Mouse (Mus musculus): ENCODE measurements around the gene Nsfl1c.
"Not testable (repeated sequence)": the region's sequence is repeated elsewhere in the genome, so short reads cannot be mapped to it uniquely, and the experiment has no call there.

Gene Nsfl1c

DNA sequence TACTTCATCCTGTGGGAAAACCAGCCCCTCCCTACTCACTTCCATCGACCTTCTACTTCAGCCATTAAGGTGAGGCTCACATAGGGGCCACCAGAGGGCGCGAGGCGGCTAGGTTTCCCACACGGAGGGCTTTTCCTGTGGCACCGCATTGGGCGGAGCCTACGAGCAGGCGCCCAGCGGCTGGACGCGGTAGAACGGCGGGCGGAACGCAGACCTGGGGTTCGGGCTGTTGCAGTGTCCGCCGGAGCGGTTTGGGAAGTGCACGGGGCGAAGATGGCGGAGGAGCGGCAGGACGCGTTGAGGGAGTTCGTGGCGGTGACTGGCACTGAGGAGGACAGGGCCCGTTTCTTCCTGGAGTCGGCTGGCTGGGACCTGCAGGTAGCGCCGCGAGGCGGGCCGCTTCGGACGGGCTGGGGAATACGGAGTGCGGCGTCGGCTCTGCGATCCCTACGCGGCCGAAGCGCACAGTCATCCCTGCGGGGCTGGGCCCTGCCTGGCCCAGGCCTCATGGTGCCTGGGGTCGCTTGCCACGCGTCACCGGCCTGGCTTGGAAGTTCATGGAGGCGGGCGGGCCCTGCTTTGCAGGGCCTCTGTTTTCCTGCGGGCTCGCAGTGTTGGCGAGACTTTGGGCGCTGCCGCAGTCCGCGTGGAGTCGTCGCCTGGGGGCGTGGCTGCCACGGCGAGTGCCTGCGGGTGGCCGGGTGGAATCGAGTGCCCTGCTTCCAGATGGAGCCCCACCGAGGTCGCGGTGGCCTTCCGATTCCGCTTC lies at the start of gene Nsfl1c:
Nsfl1c (plus strand) TSS at position 148 of the 769 bp plus-strand sequence.
- peak; percentile 47 for DNase-seq (ENCODE audit: extremely low read depth, low read depth, low spot score)

DNA sequence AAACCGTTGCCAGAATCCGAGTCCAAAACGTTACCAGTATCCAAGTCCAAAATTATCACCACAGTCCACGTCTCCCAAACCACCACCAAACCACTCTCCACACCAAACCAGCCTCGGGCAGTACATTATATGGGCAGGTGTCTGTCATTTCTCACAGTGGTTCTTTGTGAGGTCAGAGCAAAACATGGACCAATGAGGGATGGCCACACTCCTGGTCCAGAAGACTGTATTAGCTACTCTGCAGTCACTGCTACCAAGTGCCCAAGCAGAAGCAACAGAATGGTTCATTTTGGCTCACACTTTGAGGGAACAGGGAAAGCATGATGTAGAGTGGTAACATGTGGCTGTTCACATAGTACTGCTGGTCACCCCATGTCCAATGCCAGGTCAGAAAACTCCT lies 17.9 kb upstream of the Nsfl1c start, which contains the start of gene 4921509C19Rik:
4921509C19Rik (minus strand) TSS at position 101 of the 400 bp plus-strand sequence.
- DNase-seq (ENCODE audit: extremely low read depth, low read depth, low spot score) = not testable (repeated sequence)

DNA sequence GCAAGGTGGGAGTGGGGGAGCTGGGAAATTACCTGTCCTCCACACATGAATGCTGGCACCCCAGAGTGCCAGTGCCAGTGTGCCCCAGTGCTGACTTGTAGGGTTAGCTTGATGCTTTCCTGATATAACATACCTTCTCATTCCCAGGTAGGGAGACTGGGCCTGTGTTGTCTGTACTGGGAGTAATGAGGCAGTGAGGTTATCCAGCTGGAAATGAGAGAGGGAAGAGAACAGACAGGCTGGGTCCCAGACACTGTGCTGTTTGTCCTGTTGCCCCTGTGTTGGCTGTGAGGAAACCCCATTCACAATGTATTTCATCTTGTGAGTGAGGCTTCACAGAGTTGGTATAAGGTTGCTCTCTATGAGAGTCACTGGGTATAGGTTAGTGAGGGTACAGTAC lies 7.5 kb upstream of the Nsfl1c start:
- no peak for DNase-seq (ENCODE audit: extremely low read depth, low read depth, low spot score)

DNA sequence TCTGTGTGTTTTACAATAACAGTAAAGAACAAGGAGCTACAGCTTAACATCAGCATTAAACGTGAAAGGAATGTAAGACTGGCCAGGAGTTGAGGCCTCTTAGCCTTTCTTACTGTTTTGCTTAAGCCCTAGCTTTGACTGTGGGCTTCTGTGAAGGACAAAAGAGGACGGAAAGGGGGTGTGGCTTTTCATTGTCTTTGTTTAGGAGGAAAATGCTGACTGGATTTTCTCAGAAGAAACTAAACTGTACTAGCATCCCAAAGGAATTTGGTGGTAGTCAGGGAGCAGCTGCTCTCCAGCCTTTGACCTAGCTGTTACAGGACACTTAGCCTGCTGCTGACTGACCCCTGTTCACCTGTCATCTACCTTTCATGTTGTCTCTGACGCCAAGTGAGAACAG lies 4.4 kb downstream of the Nsfl1c start:
- DNase-seq (ENCODE audit: extremely low read depth, low read depth, low spot score) = no peak

DNA sequence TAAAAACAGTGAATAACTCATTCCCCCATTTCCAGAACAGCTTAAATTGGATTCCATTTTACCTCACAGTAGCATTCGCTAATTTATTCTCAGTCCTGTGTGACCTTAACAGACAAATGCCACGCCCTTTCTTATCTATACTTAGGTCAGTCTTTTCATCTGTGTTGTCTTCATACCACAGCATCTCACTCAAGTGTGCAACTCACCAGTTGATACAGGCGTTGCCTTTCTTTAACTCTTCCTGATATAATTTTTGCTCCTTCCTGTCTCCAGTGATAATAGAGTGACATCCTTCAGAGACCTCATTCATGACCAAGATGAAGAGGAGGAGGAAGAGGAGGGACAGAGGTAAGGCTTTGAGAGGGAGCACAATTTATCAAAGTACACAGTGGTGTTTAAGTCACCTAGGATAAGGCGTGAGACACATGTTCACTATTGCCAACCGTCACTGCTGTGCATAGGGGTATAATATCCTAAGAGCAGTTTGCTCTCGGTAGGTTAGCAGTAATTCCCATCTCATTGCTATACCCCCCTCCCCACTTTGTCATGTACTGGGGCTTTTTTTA lies 6.5 kb downstream of the Nsfl1c start:
- no peak for DNase-seq (ENCODE audit: extremely low read depth, low read depth, low spot score)

DNA sequence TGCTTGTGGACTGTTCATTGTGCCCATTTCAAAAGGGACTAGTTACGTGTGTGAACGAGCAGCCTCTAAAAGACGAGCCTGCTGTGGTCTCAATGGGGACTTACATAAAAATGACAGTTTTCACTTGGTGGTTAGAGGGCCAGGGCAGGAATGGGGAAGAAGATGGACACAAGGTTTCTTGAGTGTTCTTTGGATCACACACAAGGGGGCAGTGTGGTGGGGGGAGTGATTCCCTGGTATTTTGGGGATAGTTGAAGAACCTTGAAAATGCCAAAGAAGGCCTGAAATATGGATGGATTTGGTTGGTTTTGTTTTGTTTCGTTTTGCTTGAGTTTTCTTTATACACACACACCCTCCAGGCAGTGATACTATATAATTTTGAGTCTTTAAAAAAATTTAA lies 10.2 kb downstream of the Nsfl1c start:
- DNase-seq (ENCODE audit: extremely low read depth, low read depth, low spot score) = no peak

DNA sequence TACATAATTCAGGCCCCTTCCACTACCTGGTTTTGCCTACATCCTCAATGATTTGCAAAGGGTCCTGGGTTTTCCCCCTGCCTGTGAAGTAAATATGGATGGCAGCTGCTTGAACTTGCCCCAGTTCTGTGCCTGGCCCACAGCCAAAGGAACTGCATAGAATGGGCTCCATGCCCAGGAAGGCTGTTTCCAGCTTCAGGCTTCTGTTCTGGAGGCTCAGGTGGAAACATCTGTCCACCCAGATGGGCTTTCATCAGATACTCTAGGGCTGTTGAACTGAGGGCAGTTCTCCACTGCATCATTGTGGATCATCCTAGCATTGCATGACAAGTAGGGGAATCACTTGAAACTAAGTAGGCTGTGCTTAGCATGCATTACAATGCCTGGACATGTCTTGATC lies 18.2 kb downstream of the Nsfl1c start:
- no peak for DNase-seq (ENCODE audit: extremely low read depth, low read depth, low spot score)

DNA sequence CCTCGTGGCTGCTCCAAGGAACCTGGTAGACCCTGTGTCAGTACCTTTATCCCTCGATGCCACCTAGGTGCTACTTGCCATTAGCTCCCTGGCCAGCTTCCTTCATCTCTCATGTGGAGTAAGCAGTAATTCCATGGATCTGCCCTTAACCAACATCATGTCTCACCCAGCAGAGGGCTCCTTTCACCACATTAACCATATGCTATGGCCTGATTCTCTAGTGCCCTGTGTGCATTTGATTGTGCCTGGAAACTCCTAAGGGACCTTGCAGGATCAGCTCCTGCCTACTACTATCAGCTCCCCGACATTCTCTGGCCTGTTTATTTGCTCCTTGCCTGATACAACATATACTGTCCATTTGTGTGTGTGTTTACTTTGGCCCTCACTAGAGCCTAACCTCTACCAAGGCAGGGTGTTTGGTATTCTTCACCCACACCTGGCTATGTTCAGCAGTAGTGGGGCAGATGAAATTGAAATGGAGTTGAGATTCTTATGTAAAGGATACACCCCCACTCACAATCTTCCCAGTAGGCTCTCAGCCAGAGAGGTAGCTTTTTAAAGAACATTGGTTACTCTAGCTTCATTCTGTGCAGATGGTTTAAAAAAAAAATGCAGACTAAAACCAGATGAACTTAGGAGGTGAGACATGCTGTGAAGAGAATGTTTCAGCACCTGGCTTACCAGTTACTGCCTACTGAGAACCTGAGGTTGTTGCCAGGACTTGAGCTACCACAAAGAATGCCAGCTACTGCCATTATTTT lies 19.7 kb downstream of the Nsfl1c start:
- no peak for DNase-seq (ENCODE audit: extremely low read depth, low read depth, low spot score)

DNA sequence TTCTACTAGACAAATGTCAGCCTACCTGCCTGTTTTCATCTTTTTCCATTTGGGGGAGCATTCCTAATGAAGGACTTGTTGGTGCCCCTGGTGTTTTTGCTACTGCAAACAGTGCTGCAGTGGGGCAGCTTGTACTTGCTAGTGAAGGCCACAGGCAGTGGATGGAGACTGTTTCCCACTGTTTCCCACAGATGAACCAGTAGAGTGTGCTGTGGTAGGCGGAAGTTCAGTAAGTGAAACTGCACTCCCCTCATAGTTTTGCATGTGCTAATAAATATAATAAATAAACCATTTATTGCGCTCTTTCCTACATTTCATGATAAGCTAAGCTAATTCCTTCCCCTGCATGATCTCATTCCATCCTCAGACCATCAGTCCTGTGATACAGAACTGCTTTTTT lies 25.0 kb downstream of the Nsfl1c start:
- no peak for DNase-seq (ENCODE audit: extremely low read depth, low read depth, low spot score)

DNA sequence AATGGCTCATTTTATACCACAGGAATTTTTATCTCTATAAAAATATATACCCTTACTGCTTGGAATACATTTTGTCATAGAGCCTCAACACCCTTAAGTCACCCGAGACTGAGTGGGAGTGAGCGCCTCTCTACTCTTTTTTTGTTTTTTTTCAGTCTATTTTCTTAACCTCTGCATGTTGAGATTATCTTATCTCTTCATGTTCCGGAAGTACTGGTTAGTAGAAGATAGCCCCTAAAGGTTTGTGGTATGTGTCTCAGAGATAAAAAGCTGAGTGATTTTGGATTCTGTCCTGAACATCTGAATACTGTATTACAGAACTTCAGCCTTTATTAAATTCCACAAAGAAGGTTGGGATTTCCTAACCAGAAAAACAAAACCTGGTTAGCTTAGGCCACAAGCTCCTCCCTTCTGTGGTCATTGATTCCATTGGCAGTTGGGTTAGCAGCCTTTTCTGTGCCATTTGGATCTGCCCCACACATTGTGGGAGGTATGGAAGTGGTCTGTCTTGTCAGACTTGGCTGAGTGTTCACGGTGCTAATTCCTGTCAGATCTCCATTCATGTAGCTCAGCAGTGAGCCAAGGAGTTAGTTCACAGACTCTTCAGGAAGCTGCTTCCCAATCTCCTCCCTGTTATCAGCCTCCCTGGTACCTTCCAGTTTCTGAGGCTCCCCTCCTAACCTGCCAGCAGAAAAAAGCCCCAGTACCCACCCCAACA lies 30.5 kb downstream of the Nsfl1c start:
- DNase-seq (ENCODE audit: extremely low read depth, low read depth, low spot score) = peak; percentile 61

DNA sequence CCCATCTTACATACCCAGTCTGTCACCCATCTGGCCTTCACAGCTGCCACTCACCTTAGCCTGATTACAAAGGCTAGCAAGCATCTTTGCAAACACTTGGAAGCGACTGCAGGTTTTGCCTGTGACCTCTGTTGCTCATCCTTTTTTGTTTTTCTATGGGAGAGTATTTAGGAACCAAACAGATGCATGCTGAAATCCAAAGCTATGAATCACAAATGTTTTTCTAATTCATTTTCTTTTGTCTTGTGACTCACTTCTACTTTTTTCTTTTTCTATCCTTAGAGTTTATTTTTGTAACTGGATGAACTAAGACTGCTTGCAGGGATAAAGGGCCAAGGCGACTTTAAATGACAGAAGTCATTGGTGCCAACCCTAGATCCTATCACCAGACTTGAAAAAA lies 31.5 kb downstream of the Nsfl1c start:
- DNase-seq (ENCODE audit: extremely low read depth, low read depth, low spot score) = no peak

DNA sequence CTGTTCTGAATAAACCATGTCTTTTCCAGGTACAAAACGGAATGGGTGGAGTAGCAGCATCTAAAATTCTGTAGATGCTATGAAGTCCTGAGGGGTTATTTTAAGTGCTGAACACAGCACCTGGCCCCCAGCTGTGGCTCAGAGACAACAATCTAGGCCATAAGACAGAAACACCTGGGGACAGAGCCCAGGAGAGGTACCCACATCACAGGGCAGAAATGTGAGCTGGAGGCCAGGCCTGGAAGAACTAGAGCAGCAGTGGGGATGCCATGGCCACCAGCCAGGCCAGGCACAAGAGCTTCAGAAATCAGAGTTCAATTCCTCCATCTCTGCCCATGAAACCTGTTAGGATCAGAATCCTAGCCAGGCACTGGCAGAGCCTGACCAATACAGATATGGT lies 34.1 kb downstream of the Nsfl1c start:
- no peak for DNase-seq (ENCODE audit: extremely low read depth, low read depth, low spot score)

DNA sequence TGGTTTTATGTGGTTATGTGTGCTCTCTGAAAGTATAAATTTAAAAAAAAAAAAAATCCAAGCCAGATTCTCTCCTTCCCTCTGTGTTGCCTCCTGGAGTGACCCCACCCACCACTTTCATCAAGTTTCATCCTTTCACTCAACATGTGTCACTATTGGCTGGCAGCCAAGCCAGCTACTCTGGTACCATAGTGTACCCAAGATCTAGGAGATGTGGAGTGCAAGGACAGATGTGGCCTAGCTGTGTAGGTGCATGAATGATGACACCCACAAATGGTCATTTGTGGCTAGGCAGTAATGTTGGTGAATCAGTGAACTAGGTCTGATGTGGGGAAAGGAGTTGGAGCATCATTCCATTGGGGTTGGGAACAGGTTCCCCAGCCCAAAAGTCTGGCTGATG lies 35.2 kb downstream of the Nsfl1c start:
- DNase-seq (ENCODE audit: extremely low read depth, low read depth, low spot score) = no peak

DNA sequence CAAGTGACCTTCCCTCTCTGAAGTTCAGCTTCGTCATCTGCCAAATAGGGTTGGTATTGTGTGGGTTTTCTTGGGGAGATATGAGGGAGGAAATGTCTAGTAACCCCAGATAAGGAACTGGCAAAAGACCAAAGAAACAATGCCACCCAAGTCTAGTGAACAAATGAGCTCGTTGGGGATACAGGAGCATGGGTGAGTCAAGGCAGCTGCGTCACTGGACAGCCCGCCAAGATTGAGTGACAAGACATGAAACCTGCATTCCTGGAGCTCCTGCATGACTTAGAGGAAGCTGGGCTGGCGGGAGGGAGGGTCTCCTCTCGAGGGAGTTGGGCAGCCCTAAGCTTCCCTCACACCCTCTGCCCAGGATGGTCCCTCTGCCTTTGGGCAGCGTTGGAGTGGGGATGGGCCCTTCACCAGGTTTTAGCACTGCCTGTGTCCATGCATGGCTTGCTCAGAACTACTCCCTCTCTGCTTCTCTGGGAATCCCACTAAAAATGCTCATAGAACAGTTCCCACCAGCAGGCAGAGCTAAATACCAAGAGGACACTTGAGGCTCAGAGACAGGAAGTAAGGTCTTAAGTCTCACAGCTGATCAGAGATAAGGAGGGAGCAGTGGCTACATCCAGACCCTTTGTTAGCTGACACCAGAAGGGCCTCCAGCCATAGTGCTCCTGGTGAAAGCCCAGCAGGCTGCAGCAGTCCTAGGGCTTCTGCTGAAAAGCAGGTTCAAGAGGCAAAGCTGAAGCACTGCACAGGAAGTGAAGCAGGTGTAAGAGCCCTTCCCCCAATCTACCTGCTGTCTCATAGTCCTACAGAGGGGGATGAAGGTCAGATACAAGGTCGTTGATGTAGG lies 36.6 kb downstream of the Nsfl1c start:
- DNase-seq (ENCODE audit: extremely low read depth, low read depth, low spot score) = no peak

DNA sequence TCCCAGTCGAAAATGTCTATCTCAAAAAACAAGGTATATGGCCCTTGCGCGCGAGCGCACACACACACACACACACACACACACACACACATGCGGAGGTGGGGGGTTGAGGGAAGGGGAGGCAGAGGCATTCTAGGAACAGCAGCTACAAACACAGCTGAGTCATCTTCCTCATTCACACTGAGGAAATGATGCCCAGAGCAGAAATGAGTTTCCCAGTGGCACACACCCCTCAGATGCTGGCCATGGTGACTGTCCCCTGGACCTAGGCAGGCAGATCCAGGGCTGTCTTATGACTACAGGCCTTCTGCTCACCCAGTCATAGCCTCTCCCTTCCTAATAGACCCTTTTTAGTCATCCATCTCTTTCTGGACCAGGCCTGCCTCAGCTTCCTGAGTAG lies 39.6 kb downstream of the Nsfl1c start:
- DNase-seq (ENCODE audit: extremely low read depth, low read depth, low spot score) = no peak

DNA sequence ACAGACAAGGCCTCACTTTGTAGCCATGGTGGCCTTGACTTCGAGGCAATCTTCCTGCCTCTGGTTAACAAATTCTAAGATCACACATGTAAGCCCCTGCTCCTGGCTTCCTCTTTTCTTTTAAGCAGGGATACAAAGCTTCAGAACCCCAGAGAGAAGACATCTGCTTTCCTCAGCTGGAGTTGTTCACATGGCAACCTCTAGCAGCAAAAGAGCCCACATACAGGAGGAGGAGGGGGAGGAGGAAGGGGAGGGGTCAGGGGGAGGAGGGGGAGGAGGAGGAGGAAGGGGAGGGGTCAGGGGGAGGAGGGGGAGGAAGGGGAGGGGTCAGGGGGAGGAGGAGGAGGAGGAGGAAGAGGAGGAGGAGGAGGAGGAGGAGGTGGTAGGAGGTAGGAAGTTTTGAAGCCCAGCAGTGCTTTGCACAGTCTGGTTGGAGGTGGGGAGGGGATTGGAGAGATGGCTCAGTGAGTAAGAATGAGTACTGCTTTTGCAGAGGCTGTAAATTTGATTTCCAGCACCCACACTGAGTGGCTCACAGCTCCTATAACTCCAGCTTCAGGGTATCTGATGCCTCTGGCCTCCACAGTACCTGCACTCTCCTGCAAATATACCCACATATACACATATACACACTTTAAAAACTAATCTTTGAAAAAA lies 42.1 kb downstream of the Nsfl1c start:
- DNase-seq (ENCODE audit: extremely low read depth, low read depth, low spot score) = no peak

DNA sequence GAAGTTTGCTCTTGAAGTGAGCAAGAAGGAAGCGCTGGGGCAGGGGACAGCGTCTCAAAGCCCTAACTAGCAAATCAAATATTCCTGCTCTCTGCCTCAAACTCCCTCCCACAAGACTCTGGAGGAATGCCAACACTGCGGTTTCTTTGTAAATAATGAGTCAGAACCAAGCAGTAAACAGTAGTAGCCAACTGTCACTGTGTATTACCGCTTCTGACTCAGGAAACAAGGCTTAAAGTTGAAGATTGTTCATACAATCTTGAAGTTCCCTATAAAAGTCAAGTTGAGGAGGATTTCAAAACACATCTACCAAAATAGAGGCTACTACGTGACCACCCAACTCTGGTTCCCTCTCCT lies 42.6 kb downstream of the Nsfl1c start:
- no peak for DNase-seq (ENCODE audit: extremely low read depth, low read depth, low spot score)

DNA sequence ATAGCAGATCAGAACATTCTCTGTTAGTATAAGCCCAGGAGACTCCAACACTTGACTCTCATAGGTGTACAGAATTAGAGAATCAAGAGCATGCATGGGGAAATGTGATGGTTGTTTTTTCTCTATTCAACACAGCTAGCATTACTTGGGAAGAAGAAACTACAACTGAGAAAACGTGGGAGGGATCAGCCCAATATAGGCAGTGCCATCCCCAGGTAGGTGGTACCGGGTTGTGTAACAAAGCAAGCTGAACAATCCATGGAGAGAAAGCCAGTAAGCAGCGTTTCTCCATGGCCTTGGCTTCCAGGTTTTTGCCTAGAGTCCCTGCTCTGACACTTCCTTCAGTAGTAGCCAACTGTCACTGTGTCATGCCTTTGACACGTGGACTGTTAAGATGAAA lies 44.7 kb downstream of the Nsfl1c start:
- no peak for DNase-seq (ENCODE audit: extremely low read depth, low read depth, low spot score)

DNA sequence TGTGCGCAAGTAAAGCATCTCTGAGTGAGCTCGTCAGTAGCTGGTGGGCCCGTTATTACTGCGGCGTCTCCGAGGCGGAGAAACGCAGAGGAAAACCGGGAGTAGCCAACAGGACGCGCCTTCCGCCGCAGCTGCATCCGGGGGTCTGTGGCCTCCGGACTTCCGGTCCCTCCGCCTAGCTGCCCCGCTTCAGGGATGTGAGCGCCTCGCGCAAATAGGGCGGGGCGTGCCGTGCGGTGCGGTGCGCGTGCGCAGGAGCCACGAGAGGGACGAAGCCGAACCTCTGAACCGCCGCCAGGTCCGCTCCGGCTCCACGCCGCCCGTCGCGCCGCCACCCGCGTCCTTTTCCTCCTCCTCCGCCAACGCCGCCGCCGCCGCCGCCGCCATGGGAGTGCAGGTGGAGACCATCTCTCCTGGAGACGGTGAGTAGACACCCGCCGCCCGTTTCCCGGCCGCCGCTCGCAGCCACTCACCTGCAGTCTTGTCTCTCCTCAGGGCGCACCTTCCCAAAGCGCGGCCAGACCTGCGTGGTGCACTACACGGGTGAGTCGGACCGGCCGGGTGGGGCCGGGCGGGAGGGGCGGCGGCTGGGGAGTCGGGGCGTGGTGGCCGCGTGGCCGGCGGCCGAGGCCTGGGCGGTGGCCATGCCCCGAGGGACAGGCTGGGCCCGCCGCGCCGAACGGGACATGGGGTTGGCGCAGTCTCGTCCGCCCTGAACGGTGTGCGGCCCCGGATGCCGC lies 48.5 kb downstream of the Nsfl1c start, which contains the start of gene Fkbp1a:
Fkbp1a (plus strand) TSS at position 161 of the 740 bp plus-strand sequence.
- no peak for DNase-seq (ENCODE audit: extremely low read depth, low read depth, low spot score)

Measured in fat pad, adult 2 months (tissue).